Comparison of ENCODE assay signal across 8 mouse cellular contexts in genomic region chr5:34326875-34327576, GRCm38 (mm10). TPM values are rescaled to one million over a fixed set of nuclear protein-coding genes. Genes with fewer than 3 reads are reported as not detected.
A peak's percentile ranks its signal among the peaks of the same experiment; 100 is the strongest.
DNase-seq lines count a peak whose midpoint lies in the region; ATAC-seq and TF ChIP-seq lines count a peak whose summit lies in the region.

No protein-coding gene starts in this region.

- peak overlapping the region; percentile 63 for H3K9ac ChIP-seq in embryonic facial prominence, embryonic 13.5 days
- H3K9ac ChIP-seq in hindbrain, embryonic 11.5 days (ENCODE audit: low read depth, low read length), result peak overlapping the region; percentile 60
- H3K9ac ChIP-seq in midbrain, embryonic 16.5 days (ENCODE audit: low read depth, low read length), result peak overlapping the region; percentile 45

- peak overlapping the region; percentile 37 for H3K4me3 ChIP-seq in embryonic facial prominence, embryonic 13.5 days
- peak overlapping the region; percentile 18; the same call in 1 of the 2 replicates for H3K4me3 ChIP-seq in hindbrain, embryonic 11.5 days (ENCODE audit: low read depth, low read length)
- peak overlapping the region; percentile 13 for H3K4me3 ChIP-seq in midbrain, embryonic 16.5 days (ENCODE audit: low read depth, low read length)
- H3K4me3 ChIP-seq in testis, adult 2 months (ENCODE audit: control insufficient read depth, low read depth, low read length), result peak overlapping the region; percentile 77

- 0 out of 2 replicates have a peak overlapping the region, but pooled peaks have one; percentile 12 for H3K27ac ChIP-seq in embryonic facial prominence, embryonic 13.5 days
- no peak overlapping the region for H3K27ac ChIP-seq in hindbrain, embryonic 11.5 days (ENCODE audit: low read depth, low read length)
- no peak overlapping the region; the same call in 1 of the 2 replicates for H3K27ac ChIP-seq in midbrain, embryonic 16.5 days (ENCODE audit: low read length)
- no peak overlapping the region; the same call in 1 of the 2 replicates for H3K27ac ChIP-seq in testis, adult 2 months (ENCODE audit: control insufficient read depth, insufficient read depth, low read depth, low read length)

- H3K4me2 ChIP-seq in embryonic facial prominence, embryonic 13.5 days, result peak overlapping the region; percentile 58
- peak overlapping the region; percentile 45 for H3K4me2 ChIP-seq in hindbrain, embryonic 11.5 days (replicated peaks; ENCODE audit: low read depth, low read length)
- H3K4me2 ChIP-seq in midbrain, embryonic 16.5 days (ENCODE audit: low read length), result peak overlapping the region; percentile 48

- no peak for TF ChIP-seq POLR2A in testis, adult 2 months (IDR thresholded peaks at IDR 0.05; ENCODE audit: control insufficient read depth, low read depth, low read length)

- peak; percentile 27 to 61 for DNase-seq in adrenal gland, adult (ENCODE audit: inconsistent age in 2 of 2, low spot score in 1 of 2)
- no peak for DNase-seq in adrenal gland, adult 8-10 months
- peak; percentile 30 for DNase-seq in adrenal gland, adult 2 months
- DNase-seq in hindbrain, embryonic 11.5 days (ENCODE audit: low spot score), result peak; percentile 51
- peak; percentile 24 for DNase-seq in liver

- peak; percentile 32; the same call in 1 of the 2 replicates for ATAC-seq in embryonic facial prominence, embryonic 13.5 days (ENCODE audit: insufficient number of reproducible peaks, insufficient read depth, low FRiP score, low TSS enrichment, low read depth)
- peak; percentile 59; the same call in 1 of the 2 replicates for ATAC-seq in hindbrain, embryonic 11.5 days (ENCODE audit: low FRiP score)
- peak; percentile 81; the same call in 1 of the 2 replicates for ATAC-seq in midbrain, embryonic 16.5 days

- no peaks in the 10 kb centered on the region for H3K27me3 ChIP-seq in embryonic facial prominence, embryonic 13.5 days
- H3K27me3 ChIP-seq in hindbrain, embryonic 11.5 days (ENCODE audit: control insufficient read depth, insufficient read depth, low read length), result no peaks in the 10 kb centered on the region
- H3K27me3 ChIP-seq in midbrain, embryonic 16.5 days (ENCODE audit: control insufficient read depth, insufficient read depth, low read depth, low read length), result no peaks in the 10 kb centered on the region
- no peaks in the 10 kb centered on the region for H3K27me3 ChIP-seq in testis, adult 2 months (ENCODE audit: control insufficient read depth, insufficient read depth, low read length)

- no peaks in the 10 kb centered on the region for H3K36me3 ChIP-seq in embryonic facial prominence, embryonic 13.5 days
- H3K36me3 ChIP-seq in hindbrain, embryonic 11.5 days (ENCODE audit: control insufficient read depth, insufficient read depth, low read length), result no peaks in the 10 kb centered on the region
- no peaks in the 10 kb centered on the region for H3K36me3 ChIP-seq in midbrain, embryonic 16.5 days (ENCODE audit: control insufficient read depth, insufficient read depth, low read length)
- no peaks in the 10 kb centered on the region for H3K36me3 ChIP-seq in testis, adult 2 months (ENCODE audit: control insufficient read depth, insufficient read depth, low read length)

- peaks cover 13% of the 10 kb centered on the region for H3K4me1 ChIP-seq in embryonic facial prominence, embryonic 13.5 days
- H3K4me1 ChIP-seq in hindbrain, embryonic 11.5 days (replicated peaks; ENCODE audit: control insufficient read depth, insufficient read depth, low read length), result peaks cover 4% of the 10 kb centered on the region; the same call in 1 of the 2 replicates
- H3K4me1 ChIP-seq in midbrain, embryonic 16.5 days (ENCODE audit: control insufficient read depth, insufficient read depth, low read length), result peaks cover 14% of the 10 kb centered on the region
- peaks cover 4% of the 10 kb centered on the region for H3K4me1 ChIP-seq in testis, adult 2 months (ENCODE audit: control insufficient read depth, insufficient read depth, low read length)

- H3K9me3 ChIP-seq in embryonic facial prominence, embryonic 13.5 days, result no peaks in the 10 kb centered on the region
- no peaks in the 10 kb centered on the region for H3K9me3 ChIP-seq in hindbrain, embryonic 11.5 days (ENCODE audit: control insufficient read depth, low read length)
- H3K9me3 ChIP-seq in midbrain, embryonic 16.5 days (replicated peaks; ENCODE audit: control insufficient read depth, low read length, poor library complexity, severe bottlenecking), result no peaks in the 10 kb centered on the region

- whole genome bisulfite sequencing in embryonic facial prominence, embryonic 13.5 days, result 12% methylated on average over 31 of the region's 31 CpGs
- 16% methylated on average over 29 of the region's 31 CpGs for WGBS in hindbrain, embryonic 11.5 days
- WGBS in midbrain, embryonic 16.5 days, result 13% methylated on average over 31 of the region's 31 CpGs

- TF ChIP-seq CTCF in testis, adult 2 months (IDR thresholded peaks at IDR 0.05; ENCODE audit: control insufficient read depth, insufficient read depth, insufficient replicate concordance, low read depth, low read length), result no peak

RNA-seq across cellular contexts. Expression of gene Rnf4, which starts 9.1 kb away (rescaled TPM):
- 100 to 1,000 TPM in 1 of 4 experiments, 10 to 100 TPM in 3; 87.2 to 105 (median 94.0) TPM for total RNA-seq in adrenal gland, adult 8-10 months (2022)
- 100 to 1,000 TPM in 1 of 2 experiments, 10 to 100 TPM in 1; 88.6 to 107 TPM for total RNA-seq in adrenal gland, adult 2 months (2021)
- 25.7 and 29.2 TPM in 2 replicates for polyA plus RNA-seq in adrenal gland, adult 2 months (2012; rRNA removed)
- 157 and 170 TPM in 2 replicates for polyA plus RNA-seq in embryonic facial prominence, embryonic 13.5 days (2015; fragmentation: Nextera tagmentation; extraction: Ambion mirVana)
- polyA plus RNA-seq in hindbrain, embryonic 11.5 days (2014; fragmentation: Nextera tagmentation; extraction: Ambion mirVana), result 188 and 195 TPM in 2 replicates
- polyA plus RNA-seq in midbrain, embryonic 16.5 days (2015; fragmentation: Nextera tagmentation; extraction: Ambion mirVana), result 127 and 131 TPM in 2 replicates
- 82.2 and 102 TPM in 2 replicates for polyA plus RNA-seq in testis, adult 2 months (2012; rRNA removed)

RNA-seq across cellular contexts. Expression of gene Cfap99, which starts 38.6 kb away (rescaled TPM):
- total RNA-seq in adrenal gland, adult 8-10 months (2022), result under 1 TPM in 1 of 4 experiments, not detected in 3; 0.19 TPM
- not detected for total RNA-seq in adrenal gland, adult 2 months (2021)
- not detected in 2 replicates for polyA plus RNA-seq in adrenal gland, adult 2 months (2012; rRNA removed)
- not detected in 2 replicates for polyA plus RNA-seq in embryonic facial prominence, embryonic 13.5 days (2015; fragmentation: Nextera tagmentation; extraction: Ambion mirVana)
- 0.08 and 0.20 TPM in 2 replicates for polyA plus RNA-seq in hindbrain, embryonic 11.5 days (2014; fragmentation: Nextera tagmentation; extraction: Ambion mirVana)
- polyA plus RNA-seq in midbrain, embryonic 16.5 days (2015; fragmentation: Nextera tagmentation; extraction: Ambion mirVana), result 0.10 and 0.16 TPM in 2 replicates
- polyA plus RNA-seq in testis, adult 2 months (2012; rRNA removed), result 23.1 and 25.7 TPM in 2 replicates

RNA-seq across cellular contexts. Expression of gene Zfyve28, which starts 38.8 kb away (rescaled TPM):
- 1 to 10 TPM in 2 of 4 experiments, under 1 TPM in 2; 0.52 to 2.1 (median 1.1) TPM for total RNA-seq in adrenal gland, adult 8-10 months (2022)
- total RNA-seq in adrenal gland, adult 2 months (2021), result under 1 TPM; 0.40 to 0.90 TPM
- polyA plus RNA-seq in adrenal gland, adult 2 months (2012; rRNA removed), result 1.6 and 3.8 TPM in 2 replicates
- 1.8 and 2.4 TPM in 2 replicates for polyA plus RNA-seq in embryonic facial prominence, embryonic 13.5 days (2015; fragmentation: Nextera tagmentation; extraction: Ambion mirVana)
- polyA plus RNA-seq in hindbrain, embryonic 11.5 days (2014; fragmentation: Nextera tagmentation; extraction: Ambion mirVana), result 0.96 and 1.1 TPM in 2 replicates
- polyA plus RNA-seq in midbrain, embryonic 16.5 days (2015; fragmentation: Nextera tagmentation; extraction: Ambion mirVana), result 4.0 and 4.9 TPM in 2 replicates
- polyA plus RNA-seq in testis, adult 2 months (2012; rRNA removed), result 2.5 and 3.2 TPM in 2 replicates

RNA-seq across cellular contexts. Expression of gene Fam193a, which starts 42.7 kb away (rescaled TPM):
- 10 to 100 TPM; 27.0 to 45.0 (median 33.4) TPM for total RNA-seq in adrenal gland, adult 8-10 months (2022)
- total RNA-seq in adrenal gland, adult 2 months (2021), result 10 to 100 TPM; 24.5 to 36.6 TPM
- 21.8 and 50.3 TPM in 2 replicates for polyA plus RNA-seq in adrenal gland, adult 2 months (2012; rRNA removed)
- polyA plus RNA-seq in embryonic facial prominence, embryonic 13.5 days (2015; fragmentation: Nextera tagmentation; extraction: Ambion mirVana), result 17.7 and 19.7 TPM in 2 replicates
- polyA plus RNA-seq in hindbrain, embryonic 11.5 days (2014; fragmentation: Nextera tagmentation; extraction: Ambion mirVana), result 15.4 and 21.5 TPM in 2 replicates
- 14.1 and 15.8 TPM in 2 replicates for polyA plus RNA-seq in midbrain, embryonic 16.5 days (2015; fragmentation: Nextera tagmentation; extraction: Ambion mirVana)
- polyA plus RNA-seq in testis, adult 2 months (2012; rRNA removed), result 137 and 148 TPM in 2 replicates

Comparison
In these comparisons a context has a peak if more than half of its experiments do, and no peak if none do; other contexts are left out.
1. H3K4me3 ChIP-seq: peak in every context shown above with its lines; median percentile 77 in testis, adult 2 months; 37 in embryonic facial prominence, embryonic 13.5 days; 18 in hindbrain, embryonic 11.5 days; 13 in midbrain, embryonic 16.5 days.
2. RNA of gene Cfap99, which starts 38.6 kb away (polyA plus RNA-seq): 23.1 to 25.7 TPM in testis, adult 2 months; 0.08 to 0.20 TPM in hindbrain, embryonic 11.5 days, 0.10 to 0.16 TPM in midbrain, embryonic 16.5 days, not detected in embryonic facial prominence, embryonic 13.5 days and not detected in adrenal gland, adult 2 months; every median in the first group is over 10 times any median in the second.
3. Peak in every context shown above with its lines, with median percentiles within 50 percentile points of each other: ATAC-seq, H3K4me2 ChIP-seq and H3K9ac ChIP-seq.